Mouse (Mus musculus) forebrain, embryonic 14.5 days (tissue): Measurements from ENCODE around the gene Spata16. TPM values are rescaled to one million over a fixed set of nuclear protein-coding genes. Genes with fewer than 3 reads are reported as not detected.

Experiments
- ATAC-seq: fragments of 200-750 bp; cut with Nextera tagmentation; 2 replicates; pipeline ENCODE4 v1.8.0; 2017; ENCODE audit warnings: mild to moderate bottlenecking, moderate library complexity
- DNase-seq: peaks from one replicate; pipeline ENCODE4 v3.0.0-alpha.2; 2015; ENCODE audit warnings: low spot score
- H3K27ac ChIP-seq: fragments of 300-500 bp; sonication (generic); 2 replicates; pipeline ENCODE4 v1.5.1; 2014; ENCODE audit warnings: low read depth, mild to moderate bottlenecking, control low read depth, low read length, moderate library complexity
- H3K27me3 ChIP-seq: fragments of 300-500 bp; sonication (generic); replicated peaks from 2 replicates; pipeline ENCODE4 v1.6.1; 2014; ENCODE audit warnings: low read length, control low read depth, mixed read lengths; ENCODE audit not compliant: control insufficient read depth, insufficient read depth
- H3K36me3 ChIP-seq: fragments of 300-500 bp; sonication (generic); 2 replicates; pipeline ENCODE4 v1.6.1; 2014; ENCODE audit warnings: low read length, control low read depth; ENCODE audit not compliant: control insufficient read depth, insufficient read depth
- H3K4me1 ChIP-seq: fragments of 300-500 bp; sonication (generic); 2 replicates; pipeline ENCODE4 v1.6.1; 2014; ENCODE audit warnings: antibody characterized with exemption, low read length, control low read depth; ENCODE audit not compliant: control insufficient read depth, insufficient read depth
- H3K4me2 ChIP-seq: fragments of 300-500 bp; sonication (generic); 2 replicates; pipeline ENCODE4 v1.6.1; 2014; ENCODE audit warnings: mild to moderate bottlenecking, control low read depth, low read length
- H3K4me3 ChIP-seq: fragments of 300-500 bp; sonication (generic); 2 replicates; pipeline ENCODE4 v1.5.1; 2014; ENCODE audit warnings: low read depth, low read length, control low read depth
- H3K9ac ChIP-seq: fragments of 300-500 bp; sonication (generic); 2 replicates; pipeline ENCODE4 v1.6.1; 2014; ENCODE audit warnings: mild to moderate bottlenecking, low read length, control low read depth, moderate library complexity
- H3K9me3 ChIP-seq: fragments of 300-500 bp; sonication (generic); replicated peaks from 2 replicates; pipeline ENCODE4 v1.6.1; 2016; ENCODE audit warnings: low read length, control low read depth, mixed read lengths; ENCODE audit not compliant: control insufficient read depth
- WGBS: fragments of 180-500 bp; shearing (Covaris S2); extraction: QIAGEN DNeasy Blood & Tissue Kit; methylation state at CpG from one replicate; pipeline ENCODE4 v1.1.7; 2014; 5-methylcytosine and 5-hydroxymethylcytosine counted together
- polyA plus RNA-seq: library from polyadenylated mRNA; unstranded; fragments of >200 nt; fragmentation: Nextera tagmentation; extraction: Ambion mirVana; gene quantifications from 2 replicates; pipeline ENCODE4 v1.2.1, GENCODE M21; 2014

Gene Spata16
- polyA plus RNA-seq, 1 experiment from 2014 or later = 0.17 TPM

- H3K27me3 ChIP-seq = no peaks in the 10 kb centered on the region
- WGBS = 83% methylated on average over 2 of the region's 2 CpGs
- no peak overlapping the region for H3K9ac ChIP-seq
- H3K27ac ChIP-seq = no peak overlapping the region
- H3K4me2 ChIP-seq = no peak overlapping the region
- H3K4me3 ChIP-seq = no peak overlapping the region
- H3K9me3 ChIP-seq = no peaks in the 10 kb centered on the region
- ATAC-seq (no peak), DNase-seq (no peak)
- no peaks in the 10 kb centered on the region for H3K4me1 ChIP-seq
- no peaks in the 10 kb centered on the region for H3K36me3 ChIP-seq
These were observed 342.2 kb downstream of the Spata16 start for GRCm38 (mm10) chr3:26979603-26980002.

GRCm38 (mm10) chr3:26980371-26980770 is 343.0 kb downstream of the Spata16 start:
- Histone ChIP-seq H3K27ac (no peak overlapping the region), H3K36me3 (no peaks in the 10 kb centered on the region), H3K9me3 (no peaks in the 10 kb centered on the region), H3K4me2 (no peak overlapping the region), H3K9ac (no peak overlapping the region), H3K27me3 (no peaks in the 10 kb centered on the region), H3K4me1 (no peaks in the 10 kb centered on the region), H3K4me3 (no peak overlapping the region)
- WGBS = 93% methylated on average over 3 of the region's 3 CpGs
- ATAC-seq (no peak), DNase-seq (no peak)

- Histone ChIP-seq H3K9me3 (no peaks in the 10 kb centered on the region), H3K4me3 (no peak overlapping the region), H3K27me3 (no peaks in the 10 kb centered on the region), H3K27ac (no peak overlapping the region), H3K36me3 (no peaks in the 10 kb centered on the region), H3K4me1 (no peaks in the 10 kb centered on the region), H3K4me2 (no peak overlapping the region), H3K9ac (no peak overlapping the region)
- WGBS = 86% methylated on average over 6 of the region's 6 CpGs
- no peak for ATAC-seq
- DNase-seq = no peak
These were observed 344.7 kb downstream of the Spata16 start for GRCm38 (mm10) chr3:26981979-26982623.

GRCm38 (mm10) chr3:26983749-26984148 is 346.3 kb downstream of the Spata16 start:
- Histone ChIP-seq H3K4me3 (no peak overlapping the region), H3K4me1 (no peaks in the 10 kb centered on the region), H3K36me3 (no peaks in the 10 kb centered on the region), H3K9me3 (no peaks in the 10 kb centered on the region), H3K27me3 (no peaks in the 10 kb centered on the region), H3K9ac (no peak overlapping the region), H3K4me2 (no peak overlapping the region), H3K27ac (no peak overlapping the region)
- WGBS = 71% methylated on average over 6 of the region's 6 CpGs
- DNase-seq (no peak), ATAC-seq (no peak)

- Histone ChIP-seq H3K27me3 (no peaks in the 10 kb centered on the region), H3K4me1 (no peaks in the 10 kb centered on the region), H3K36me3 (no peaks in the 10 kb centered on the region), H3K9me3 (no peaks in the 10 kb centered on the region), H3K9ac (no peak overlapping the region), H3K27ac (no peak overlapping the region), H3K4me3 (no peak overlapping the region), H3K4me2 (no peak overlapping the region)
- ATAC-seq (no peak), DNase-seq (no peak)
- WGBS = 47% methylated on average over 1 of the region's 1 CpGs
These were observed 369.4 kb downstream of the Spata16 start for GRCm38 (mm10) chr3:27006844-27007243.

GRCm38 (mm10) chr3:27027957-27028356 is 390.5 kb downstream of the Spata16 start:
- H3K4me1 ChIP-seq = no peaks in the 10 kb centered on the region
- H3K36me3 ChIP-seq = no peaks in the 10 kb centered on the region
- no peak overlapping the region for H3K27ac ChIP-seq
- H3K4me2 ChIP-seq = no peak overlapping the region
- WGBS = 35% methylated on average over 3 of the region's 3 CpGs
- ATAC-seq (no peak), DNase-seq (no peak)
- no peaks in the 10 kb centered on the region for H3K27me3 ChIP-seq
- no peak overlapping the region for H3K4me3 ChIP-seq
- no peaks in the 10 kb centered on the region for H3K9me3 ChIP-seq
- H3K9ac ChIP-seq = no peak overlapping the region

- no peak overlapping the region for H3K27ac ChIP-seq
- no peaks in the 10 kb centered on the region for H3K36me3 ChIP-seq
- no peaks in the 10 kb centered on the region for H3K27me3 ChIP-seq
- no peak overlapping the region for H3K4me2 ChIP-seq
- H3K4me3 ChIP-seq = no peak overlapping the region
- H3K9me3 ChIP-seq = no peaks in the 10 kb centered on the region
- H3K9ac ChIP-seq = no peak overlapping the region
- ATAC-seq (no peak), DNase-seq (no peak)
- no peaks in the 10 kb centered on the region for H3K4me1 ChIP-seq
These were observed 391.1 kb downstream of the Spata16 start for GRCm38 (mm10) chr3:27028526-27028925.

GRCm38 (mm10) chr3:27030067-27030857 is 392.8 kb downstream of the Spata16 start:
- no peak overlapping the region for H3K4me2 ChIP-seq
- no peaks in the 10 kb centered on the region for H3K4me1 ChIP-seq
- H3K9ac ChIP-seq = no peak overlapping the region
- no peaks in the 10 kb centered on the region for H3K27me3 ChIP-seq
- H3K27ac ChIP-seq = no peak overlapping the region
- H3K36me3 ChIP-seq = no peaks in the 10 kb centered on the region
- no peak for ATAC-seq
- no peak for DNase-seq
- WGBS = 92% methylated on average over 8 of the region's 8 CpGs
- no peak overlapping the region for H3K4me3 ChIP-seq
- H3K9me3 ChIP-seq = no peaks in the 10 kb centered on the region
